Mouse (Mus musculus) stomach, postnatal 0 days (tissue): Measurements from ENCODE around the gene Olfr1245. TPM values are rescaled to one million over a fixed set of nuclear protein-coding genes. Genes with fewer than 3 reads are reported as not detected.
"Not testable (repeated sequence)": the region's sequence is repeated elsewhere in the genome, so short reads cannot be mapped to it uniquely, and the experiment has no call there.

Experiments used
- ATAC-seq: fragments of 200-750 bp; cut with Nextera tagmentation; 2 replicates; pipeline ENCODE4 v1.8.0; 2017; ENCODE audit not compliant: low FRiP score, low TSS enrichment
- DNase-seq: peaks from one replicate; pipeline ENCODE4 v3.0.0-alpha.2; 2016; ENCODE audit warnings: low spot score
- H3K27ac ChIP-seq: fragments of 300-500 bp; sonication (generic); replicated peaks from 2 replicates; pipeline ENCODE4 v1.5.1; 2014; ENCODE audit warnings: mild to moderate bottlenecking, control low read depth
- H3K27me3 ChIP-seq: fragments of 300-500 bp; sonication (generic); 2 replicates; pipeline ENCODE4 v1.6.1; 2014; ENCODE audit warnings: low read length; ENCODE audit not compliant: control insufficient read depth, insufficient read depth
- H3K36me3 ChIP-seq: fragments of 300-500 bp; sonication (generic); 2 replicates; pipeline ENCODE4 v1.6.1; 2014; ENCODE audit warnings: low read length, mixed read lengths; ENCODE audit not compliant: control insufficient read depth, insufficient read depth
- H3K4me1 ChIP-seq: fragments of 300-500 bp; sonication (generic); replicated peaks from 2 replicates; pipeline ENCODE4 v1.6.1; 2014; ENCODE audit warnings: antibody characterized with exemption; ENCODE audit not compliant: control insufficient read depth, insufficient read depth
- H3K4me2 ChIP-seq: fragments of 300-500 bp; sonication (generic); replicated peaks from 2 replicates; pipeline ENCODE4 v1.6.1; 2014; ENCODE audit warnings: low read depth, mild to moderate bottlenecking, control low read depth, moderate library complexity
- H3K4me3 ChIP-seq: fragments of 300-500 bp; sonication (generic); 2 replicates; pipeline ENCODE4 v1.5.1; 2014; ENCODE audit warnings: low read depth, low read length, control low read depth
- H3K9ac ChIP-seq: fragments of 300-500 bp; sonication (generic); 2 replicates; pipeline ENCODE4 v1.6.1; 2014; ENCODE audit warnings: mild to moderate bottlenecking, low read length, control low read depth, mixed read lengths
- H3K9me3 ChIP-seq: fragments of 300-500 bp; sonication (generic); 2 replicates; pipeline ENCODE4 v1.6.1; 2016; ENCODE audit warnings: low read length; ENCODE audit not compliant: control insufficient read depth
- CTCF ChIP-seq: IDR thresholded peaks from 2 replicates; pipeline ENCODE4 v1.5.1; 2016; ENCODE audit warnings: antibody characterized with exemption, low read depth, mild to moderate bottlenecking, moderate library complexity
- EP300 ChIP-seq: optimal IDR thresholded peaks from 2 replicates; pipeline ENCODE3; 2016; ENCODE audit warnings: antibody characterized with exemption
- WGBS: fragments of 180-500 bp; shearing (Covaris S2); extraction: QIAGEN DNeasy Blood & Tissue Kit; methylation state at CpG from one replicate; pipeline ENCODE4 v1.1.7; 2014; 5-methylcytosine and 5-hydroxymethylcytosine counted together
- polyA plus RNA-seq: library from polyadenylated mRNA; unstranded; fragments of >200 nt; fragmentation: Nextera tagmentation; extraction: Ambion mirVana; gene quantifications from 2 replicates; pipeline ENCODE4 v1.2.1, GENCODE M21; 2015

Gene Olfr1245
- polyA plus RNA-seq, result not detected in 2 replicates

- no peak for TF ChIP-seq CTCF
- no peak for TF ChIP-seq EP300
- Histone ChIP-seq H3K36me3 (no peaks in the 10 kb centered on the region), H3K4me3 (no peak within 1 kb of the TSS), H3K4me1 (no peaks in the 10 kb centered on the region), H3K27me3 (no peaks in the 10 kb centered on the region), H3K9me3 (no peaks in the 10 kb centered on the region), H3K9ac (no peak within 1 kb of the TSS), H3K4me2 (no peak within 1 kb of the TSS), H3K27ac (no peak within 1 kb of the TSS)
- DNase-seq (no peak), ATAC-seq (no peak)
- WGBS, result 86% methylated on average over 1 of the region's 1 CpGs
Observed at GRCm38 (mm10) chr2:89578347-89578746, at the start of gene Olfr1245. TSS of gene Olfr1245 (minus strand) at chr2:89578447.

- H3K36me3 ChIP-seq, H3K9ac ChIP-seq, DNase-seq, H3K4me2 ChIP-seq, H3K9me3 ChIP-seq, ATAC-seq, H3K27me3 ChIP-seq, H3K4me3 ChIP-seq, H3K27ac ChIP-seq, H3K4me1 ChIP-seq: not testable (repeated sequence)
- WGBS, result 93% methylated on average over 1 of the region's 1 CpGs
Observed at GRCm38 (mm10) chr2:89618145-89618544, 39.9 kb upstream of the Olfr1245 start, which contains the start of gene Olfr1248. TSS of gene Olfr1248 (minus strand) at chr2:89618245.

GRCm38 (mm10) chr2:89614030-89614429, 35.8 kb upstream of the Olfr1245 start, which contains the start of gene Olfr1247:
TSS of gene Olfr1247 (minus strand) at chr2:89614130.
- no peaks in the 10 kb centered on the region for H3K27me3 ChIP-seq
- H3K27ac ChIP-seq, result no peak within 1 kb of the TSS
- no peak for ATAC-seq
- WGBS, result 84% methylated on average over 2 of the region's 2 CpGs
- DNase-seq, result no peak
- no peaks in the 10 kb centered on the region for H3K36me3 ChIP-seq
- H3K4me1 ChIP-seq, result no peaks in the 10 kb centered on the region
- H3K9ac ChIP-seq, result no peak within 1 kb of the TSS
- no peak within 1 kb of the TSS for H3K4me2 ChIP-seq
- no peak within 1 kb of the TSS for H3K4me3 ChIP-seq
- H3K9me3 ChIP-seq, result no peaks in the 10 kb centered on the region
- TF ChIP-seq CTCF, result no peak
- TF ChIP-seq EP300, result no peak

GRCm38 (mm10) chr2:89593057-89593456, 14.8 kb upstream of the Olfr1245 start, which contains the start of gene Olfr1246:
TSS of gene Olfr1246 (minus strand) at chr2:89593157.
- TF ChIP-seq EP300 (no peak), CTCF (no peak)
- Histone ChIP-seq H3K4me1 (no peaks in the 10 kb centered on the region), H3K27ac (no peak within 1 kb of the TSS), H3K36me3 (no peaks in the 10 kb centered on the region), H3K4me2 (no peak within 1 kb of the TSS), H3K9ac (no peak within 1 kb of the TSS), H3K9me3 (no peaks in the 10 kb centered on the region), H3K27me3 (no peaks in the 10 kb centered on the region), H3K4me3 (no peak within 1 kb of the TSS)
- ATAC-seq (no peak), DNase-seq (no peak)
- WGBS, result 65% methylated on average over 2 of the region's 2 CpGs

DNA sequence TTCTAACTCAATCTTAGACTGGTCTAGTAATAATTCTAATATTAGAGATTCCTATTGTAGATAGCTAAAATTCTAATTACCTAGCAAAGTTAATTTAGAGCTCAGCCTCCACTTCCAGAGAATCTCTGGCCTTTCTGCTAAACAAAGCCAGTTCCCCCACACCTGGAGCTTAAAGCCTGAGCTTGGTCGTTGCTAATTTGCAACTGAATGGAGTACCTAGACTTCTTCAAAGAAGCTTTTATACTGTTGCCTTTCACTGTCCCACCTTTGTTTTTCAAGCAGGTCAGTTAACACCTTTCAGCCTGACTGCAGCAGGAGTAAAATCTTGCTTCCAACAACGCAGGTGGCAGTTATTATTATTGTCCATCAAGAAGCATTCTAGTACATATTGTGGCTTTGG, 15.5 kb downstream of the Olfr1245 start:
- not testable (repeated sequence) for DNase-seq
- WGBS, result 67% methylated on average over 2 of the region's 2 CpGs

GRCm38 (mm10) chr2:89544516-89544915, 33.7 kb downstream of the Olfr1245 start:
- DNase-seq, result no peak

More for the DNA sequence above, 15.5 kb downstream of the Olfr1245 start:
- ATAC-seq, H3K36me3 ChIP-seq, H3K4me1 ChIP-seq, H3K9me3 ChIP-seq, H3K9ac ChIP-seq, H3K27me3 ChIP-seq, H3K27ac ChIP-seq, H3K4me3 ChIP-seq, H3K4me2 ChIP-seq: not testable (repeated sequence)

More at GRCm38 (mm10) chr2:89544516-89544915, 33.7 kb downstream of the Olfr1245 start:
- ATAC-seq, result no peak
- peak; percentile 52 for TF ChIP-seq CTCF
- no peak for TF ChIP-seq EP300
- WGBS, result 52% methylated on average over 2 of the region's 2 CpGs
- no peak overlapping the region for H3K4me2 ChIP-seq
- no peak overlapping the region for H3K27ac ChIP-seq
- no peak overlapping the region for H3K9ac ChIP-seq
- H3K27me3 ChIP-seq, result no peaks in the 10 kb centered on the region
- no peaks in the 10 kb centered on the region for H3K4me1 ChIP-seq
- H3K36me3 ChIP-seq, result no peaks in the 10 kb centered on the region
- no peak overlapping the region for H3K4me3 ChIP-seq
- no peaks in the 10 kb centered on the region for H3K9me3 ChIP-seq
